In the genomic region with DNA sequence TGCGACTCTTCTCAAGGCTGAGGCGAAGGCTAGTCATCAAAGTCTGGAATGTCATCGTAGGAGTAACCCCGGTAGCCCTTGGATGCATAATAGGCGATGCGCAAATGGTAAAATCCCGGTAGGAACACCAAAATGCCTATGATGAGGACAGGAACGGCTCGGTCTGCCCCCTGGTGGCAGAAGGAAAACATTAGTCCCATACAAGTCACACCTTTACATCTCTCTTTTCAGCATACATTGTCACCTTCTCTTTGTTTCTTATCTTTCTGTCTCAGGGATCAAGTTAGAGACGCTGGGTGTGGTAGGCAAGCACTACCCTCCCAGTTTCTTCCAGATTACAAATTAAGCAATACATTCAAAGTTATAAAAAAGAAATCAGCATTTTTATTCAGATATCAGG, we compare ENCODE assay signal across 7 mouse cellular contexts. TPM values are rescaled to one million over a fixed set of nuclear protein-coding genes. Genes with fewer than 3 reads are reported as not detected.
DNase-seq lines count a peak whose midpoint lies in the region; ATAC-seq lines count a peak whose summit lies in the region.
"Not testable (repeated sequence)": the region's sequence is repeated elsewhere in the genome, so short reads cannot be mapped to it uniquely, and the experiment has no call there.

No protein-coding gene starts in this region.

- intact Hi-C loops in left cerebral cortex, postnatal 25 days (cut with DNase I) = loop anchor here (2.0 to 5.0 kb wide), 2 partner anchors 98 to 258 kb away; no protein-coding TSS in a partner anchor

- H3K9me3 ChIP-seq in intestine, embryonic 14.5 days (ENCODE audit: control insufficient read depth, low read length) = not testable (repeated sequence)

- not testable (repeated sequence) for H3K27ac ChIP-seq in intestine, embryonic 14.5 days (ENCODE audit: low read depth)

- H3K27me3 ChIP-seq in intestine, embryonic 14.5 days (replicated peaks; ENCODE audit: control insufficient read depth, insufficient read depth, low read length) = not testable (repeated sequence)

- peaks cover 20% of the 10 kb centered on the region for H3K36me3 ChIP-seq in intestine, embryonic 14.5 days (ENCODE audit: control insufficient read depth, insufficient read depth, low read length)

- WGBS in intestine, embryonic 14.5 days = 18% methylated on average over 6 of the region's 10 CpGs

- not testable (repeated sequence) for ATAC-seq in intestine, embryonic 14.5 days (replicated peaks; ENCODE audit: low FRiP score, low TSS enrichment, low read depth)

- H3K4me3 ChIP-seq in intestine, embryonic 14.5 days (ENCODE audit: low read depth, low read length) = not testable (repeated sequence)

- DNase-seq in adrenal gland, adult 2 months = peak; percentile 76
- DNase-seq in cerebellum, postnatal 4 days (ENCODE audit: low spot score in 2 of 2) = peak; percentile 61 to 70
- peak; percentile 49 for DNase-seq in gastrocnemius, adult 18-20 months (ENCODE audit: low spot score)
- DNase-seq in intestine, embryonic 14.5 days (ENCODE audit: low spot score) = peak; percentile 80
- peak; percentile 65 to 80 for DNase-seq in left cerebral cortex, postnatal 25 days (ENCODE audit: low spot score in 2 of 2)
- peak; percentile 46 to 68 for DNase-seq in lung, postnatal 4 days
- DNase-seq in right cerebral cortex, postnatal 10 days (ENCODE audit: low spot score in 2 of 2) = peak; percentile 65 to 82

- H3K4me2 ChIP-seq in intestine, embryonic 14.5 days (ENCODE audit: low read length) = not testable (repeated sequence)

- not testable (repeated sequence) for H3K9ac ChIP-seq in intestine, embryonic 14.5 days (ENCODE audit: low read length)

- not testable (repeated sequence) for H3K4me1 ChIP-seq in intestine, embryonic 14.5 days (replicated peaks; ENCODE audit: control insufficient read depth, insufficient read depth, low read length)

RNA-seq across cellular contexts. Expression of a gene that starts 7.2 kb away (rescaled TPM):
- total RNA-seq in adrenal gland, adult 2 months (2021) = 10 to 100 TPM; 38.9 to 46.1 TPM
- polyA plus RNA-seq in adrenal gland, adult 2 months (2012; rRNA removed) = 153 and 204 TPM in 2 replicates
- 10 to 100 TPM; 27.2 to 28.8 TPM for total RNA-seq in gastrocnemius, adult 18-20 months (2021)
- 36.0 and 36.4 TPM in 2 replicates for polyA plus RNA-seq in intestine, embryonic 14.5 days (2014; fragmentation: Nextera tagmentation; extraction: Ambion mirVana)
- total RNA-seq in left cerebral cortex, postnatal 25 days (2021) = 10 to 100 TPM; 32.1 TPM

RNA-seq across cellular contexts. Expression of a gene that starts 12.7 kb away (rescaled TPM):
- 10 to 100 TPM; 64.7 to 83.4 TPM for total RNA-seq in adrenal gland, adult 2 months (2021)
- polyA plus RNA-seq in adrenal gland, adult 2 months (2012; rRNA removed) = 45.6 and 62.0 TPM in 2 replicates
- total RNA-seq in gastrocnemius, adult 18-20 months (2021) = 10 to 100 TPM; 18.1 to 19.8 TPM
- 296 and 298 TPM in 2 replicates for polyA plus RNA-seq in intestine, embryonic 14.5 days (2014; fragmentation: Nextera tagmentation; extraction: Ambion mirVana)
- total RNA-seq in left cerebral cortex, postnatal 25 days (2021) = 10 to 100 TPM; 49.1 to 51.8 TPM

RNA-seq across cellular contexts. Expression of a gene that starts 22.5 kb away (rescaled TPM):
- total RNA-seq in adrenal gland, adult 2 months (2021) = 10 to 100 TPM; 77.4 to 80.9 TPM
- 44.0 and 48.9 TPM in 2 replicates for polyA plus RNA-seq in adrenal gland, adult 2 months (2012; rRNA removed)
- total RNA-seq in gastrocnemius, adult 18-20 months (2021) = 10 to 100 TPM; 14.6 to 20.6 TPM
- 21.3 and 22.5 TPM in 2 replicates for polyA plus RNA-seq in intestine, embryonic 14.5 days (2014; fragmentation: Nextera tagmentation; extraction: Ambion mirVana)
- 100 to 1,000 TPM; 234 to 245 TPM for total RNA-seq in left cerebral cortex, postnatal 25 days (2021)
